Mouse (Mus musculus) G1E (cell line): ENCODE measurements around the gene 1700029P11Rik.

Source experiments
- CTCF ChIP-seq: IDR thresholded peaks from 2 replicates; pipeline ENCODE4 v1.5.1; 2012; ENCODE audit warnings: low read depth, low read length, inconsistent platforms, mixed read lengths
- TAL1 ChIP-seq: conservative IDR thresholded peaks from 2 replicates; pipeline ENCODE4 v1.6.1; 2012; ENCODE audit warnings: low read depth, low read length, inconsistent platforms, mixed read lengths

GRCm38 (mm10) chr15:82019288-82019687 is 38.9 kb downstream of the 1700029P11Rik start:
- TF ChIP-seq CTCF (no peak), TAL1 (no peak)
